In the genomic region with DNA sequence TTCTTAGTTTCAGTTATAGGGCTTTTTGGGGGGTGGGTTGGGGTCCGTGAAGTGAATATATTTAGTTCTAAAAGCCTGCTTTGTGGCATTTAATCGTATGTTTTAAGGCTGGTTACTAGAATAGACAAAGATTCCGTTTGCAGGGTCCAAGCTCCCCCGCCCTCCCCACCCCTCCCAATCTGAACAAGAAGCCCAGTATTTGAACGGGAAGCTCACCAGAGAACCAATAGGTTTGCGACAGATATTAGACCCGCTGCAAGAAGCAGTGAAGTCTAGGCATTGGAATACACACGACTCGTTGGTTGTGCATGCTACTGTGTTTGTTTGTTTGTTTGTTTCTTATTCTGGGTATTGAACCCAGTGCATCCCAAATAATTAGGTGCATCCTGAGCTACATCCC, we compare ENCODE assay signal across 12 mouse cellular contexts. TPM values are rescaled to one million over a fixed set of nuclear protein-coding genes. Genes with fewer than 3 reads are reported as not detected.
A peak's percentile ranks its signal among the peaks of the same experiment; 100 is the strongest.
DNase-seq lines count a peak whose midpoint lies in the region; ATAC-seq and TF ChIP-seq lines count a peak whose summit lies in the region.
"Had no signal": no experiment of that assay in that cellular context is flagged by ENCODE, and none has a peak within 500 bp of the region (broad histone marks: within the 10 kb centered on the region; RNA-seq: fewer than 3 reads in every experiment).

No protein-coding gene starts in this region.

- intact Hi-C loops in heart, adult 2 months (cut with DNase I) = no loop called here

- WGBS in heart, embryonic 16.5 days = 52% methylated on average over 9 of the region's 9 CpGs
- 54% methylated on average over 9 of the region's 9 CpGs for WGBS in heart, adult 2 months
- 68% methylated on average over 9 of the region's 9 CpGs for WGBS in neural tube, embryonic 12.5 days
- WGBS in intestine, postnatal 0 days = 54% methylated on average over 9 of the region's 9 CpGs

- H3K4me3 ChIP-seq in heart, embryonic 16.5 days (ENCODE audit: low read length) = peak overlapping the region; percentile 49
- no peak overlapping the region for H3K4me3 ChIP-seq in heart, adult 2 months
- peak overlapping the region; percentile 41; the same call in 1 of the 2 replicates for H3K4me3 ChIP-seq in neural tube, embryonic 12.5 days
- H3K4me3 ChIP-seq in intestine, postnatal 0 days (ENCODE audit: low read depth, low read length) = peak overlapping the region; percentile 41
- H3K4me3 ChIP-seq: myocyte had no signal

- peaks cover 4% of the 10 kb centered on the region for H3K4me1 ChIP-seq in heart, embryonic 16.5 days (ENCODE audit: control insufficient read depth, insufficient read depth, low read length)
- no peaks in the 10 kb centered on the region for H3K4me1 ChIP-seq in heart, adult 2 months (ENCODE audit: control insufficient read depth, insufficient read depth, low read length)
- H3K4me1 ChIP-seq in neural tube, embryonic 12.5 days = peaks cover 7% of the 10 kb centered on the region; the same call in 1 of the 2 replicates
- no peaks in the 10 kb centered on the region; the same call in 1 of the 2 replicates for H3K4me1 ChIP-seq in intestine, postnatal 0 days (replicated peaks; ENCODE audit: control insufficient read depth, insufficient read depth, low read length)

- no peaks in the 10 kb centered on the region for H3K9me3 ChIP-seq in heart, embryonic 16.5 days (replicated peaks; ENCODE audit: control insufficient read depth, low read length)
- no peaks in the 10 kb centered on the region for H3K9me3 ChIP-seq in neural tube, embryonic 12.5 days
- no peaks in the 10 kb centered on the region for H3K9me3 ChIP-seq in intestine, postnatal 0 days (ENCODE audit: control insufficient read depth)

- no peak for TF ChIP-seq CTCF in heart, adult 2 months (IDR thresholded peaks at IDR 0.05)
- no peak for TF ChIP-seq CTCF in intestine, postnatal 0 days (IDR thresholded peaks at IDR 0.05; ENCODE audit: low read depth)

- peak overlapping the region; percentile 69; the same call in 1 of the 2 replicates for H3K4me2 ChIP-seq in heart, embryonic 16.5 days (ENCODE audit: low read depth, low read length)
- H3K4me2 ChIP-seq in neural tube, embryonic 12.5 days (replicated peaks) = peak overlapping the region; percentile 67; the same call in 1 of the 2 replicates
- H3K4me2 ChIP-seq in intestine, postnatal 0 days (replicated peaks; ENCODE audit: low read depth) = peak overlapping the region; percentile 66; the same call in 1 of the 2 replicates

- H3K79me2 ChIP-seq in heart, adult 2 months (replicated peaks; ENCODE audit: control insufficient read depth, insufficient read depth, low read length) = no peaks in the 10 kb centered on the region

- DNase-seq in heart, adult 2 months = no peak
- DNase-seq in neural tube, embryonic 10.5 days (ENCODE audit: extremely low spot score, low spot score) = no peak
- DNase-seq in frontal cortex, adult 2 months (ENCODE audit: extremely low spot score in 1 of 2, low spot score in 1 of 2) = no peak
- DNase-seq: lung, postnatal 36 days had no signal

- no peak for ATAC-seq in heart, embryonic 16.5 days (replicated peaks; ENCODE audit: extremely low read depth, insufficient read depth, low FRiP score)
- no peak for ATAC-seq in neural tube, embryonic 12.5 days (ENCODE audit: low FRiP score, low read depth)
- no peak for ATAC-seq in intestine, postnatal 0 days
- no peak for ATAC-seq in cerebellum, adult (ENCODE audit: insufficient number of reproducible peaks, low FRiP score, low TSS enrichment)

- H3K27me3 ChIP-seq in heart, embryonic 16.5 days (ENCODE audit: control insufficient read depth, insufficient read depth, low read length) = peaks cover 49% of the 10 kb centered on the region
- peaks cover 16% of the 10 kb centered on the region for H3K27me3 ChIP-seq in heart, adult 2 months (ENCODE audit: control insufficient read depth, insufficient read depth, low read length)
- peaks cover 51% of the 10 kb centered on the region for H3K27me3 ChIP-seq in neural tube, embryonic 12.5 days (replicated peaks)
- peaks cover 40% of the 10 kb centered on the region for H3K27me3 ChIP-seq in intestine, postnatal 0 days (replicated peaks; ENCODE audit: control insufficient read depth, insufficient read depth, low read length)

- TF ChIP-seq POLR2A in heart, adult 2 months (IDR thresholded peaks at IDR 0.05; ENCODE audit: insufficient read depth, low read depth, low read length) = no peak

- H3K36me3 ChIP-seq in heart, embryonic 16.5 days (ENCODE audit: control insufficient read depth, insufficient read depth) = no peaks in the 10 kb centered on the region
- H3K36me3 ChIP-seq in heart, adult 2 months (ENCODE audit: control insufficient read depth, insufficient read depth, low read length) = no peaks in the 10 kb centered on the region
- no peaks in the 10 kb centered on the region for H3K36me3 ChIP-seq in neural tube, embryonic 12.5 days
- no peaks in the 10 kb centered on the region for H3K36me3 ChIP-seq in intestine, postnatal 0 days (ENCODE audit: control insufficient read depth, insufficient read depth)

- H3K9ac ChIP-seq in heart, embryonic 16.5 days (ENCODE audit: low read length) = no peak overlapping the region
- H3K9ac ChIP-seq in heart, adult 2 months (ENCODE audit: low read depth, low read length) = no peak overlapping the region
- H3K9ac ChIP-seq in neural tube, embryonic 12.5 days = no peak overlapping the region; the same call in 1 of the 2 replicates
- no peak overlapping the region for H3K9ac ChIP-seq in intestine, postnatal 0 days (ENCODE audit: low read depth, low read length)

- H3K27ac ChIP-seq in heart, embryonic 16.5 days (ENCODE audit: low read length) = no peak overlapping the region
- H3K27ac ChIP-seq in heart, adult 2 months = no peak overlapping the region
- H3K27ac ChIP-seq in neural tube, embryonic 12.5 days = no peak overlapping the region
- H3K27ac ChIP-seq in intestine, postnatal 0 days (ENCODE audit: low read depth, low read length) = no peak overlapping the region

- TF ChIP-seq EP300 in heart, adult 2 months (IDR thresholded peaks at IDR 0.05; ENCODE audit: insufficient read depth, low read depth, low read length) = no peak

RNA-seq across cellular contexts. Expression of a gene that starts 0.9 kb away (rescaled TPM):
- 0.08 and 0.12 TPM in 2 replicates for polyA plus RNA-seq in heart, embryonic 16.5 days (2015; fragmentation: Nextera tagmentation; extraction: Ambion mirVana)
- not detected for total RNA-seq in heart, adult 2 months (2021)
- polyA plus RNA-seq in heart, adult 2 months (2012; rRNA removed) = not detected in 2 replicates
- 0.32 and 0.39 TPM in 2 replicates for polyA plus RNA-seq in neural tube, embryonic 12.5 days (2016; fragmentation: Nextera tagmentation; extraction: Ambion mirVana)
- polyA plus RNA-seq in intestine, postnatal 0 days (2015; fragmentation: Nextera tagmentation; extraction: Ambion mirVana) = 0.05 and 0.10 TPM in 2 replicates
- polyA plus RNA-seq in frontal cortex, adult 2 months (2012; rRNA removed) = 0.19 and 0.30 TPM in 2 replicates
- total RNA-seq: layer of hippocampus, adult 18-20 months had no signal
- polyA plus RNA-seq: myocyte had no signal

RNA-seq across cellular contexts. Expression of a gene that starts 18.0 kb away (rescaled TPM):
- 0.39 and 0.44 TPM in 2 replicates for polyA plus RNA-seq in heart, embryonic 16.5 days (2015; fragmentation: Nextera tagmentation; extraction: Ambion mirVana)
- total RNA-seq in heart, adult 2 months (2021) = not detected
- not detected in 2 replicates for polyA plus RNA-seq in heart, adult 2 months (2012; rRNA removed)
- polyA plus RNA-seq in neural tube, embryonic 12.5 days (2016; fragmentation: Nextera tagmentation; extraction: Ambion mirVana) = 2.1 and 2.3 TPM in 2 replicates
- 0.47 and 0.51 TPM in 2 replicates for polyA plus RNA-seq in intestine, postnatal 0 days (2015; fragmentation: Nextera tagmentation; extraction: Ambion mirVana)
- polyA plus RNA-seq in frontal cortex, adult 2 months (2012; rRNA removed) = 0.06 and 0.08 TPM in 2 replicates
- total RNA-seq: hematopoietic stem cell, adult 5-6 weeks; layer of hippocampus, adult 18-20 months had no signal

RNA-seq across cellular contexts. Expression of a gene that starts 28.5 kb away (rescaled TPM):
- not detected in 2 replicates for polyA plus RNA-seq in heart, embryonic 16.5 days (2015; fragmentation: Nextera tagmentation; extraction: Ambion mirVana)
- total RNA-seq in heart, adult 2 months (2021) = not detected
- not detected in 2 replicates for polyA plus RNA-seq in heart, adult 2 months (2012; rRNA removed)
- 0.70 TPM in 1 of 2 replicates, not detected in the other for polyA plus RNA-seq in neural tube, embryonic 12.5 days (2016; fragmentation: Nextera tagmentation; extraction: Ambion mirVana)
- not detected in 2 replicates for polyA plus RNA-seq in intestine, postnatal 0 days (2015; fragmentation: Nextera tagmentation; extraction: Ambion mirVana)
- polyA plus RNA-seq in frontal cortex, adult 2 months (2012; rRNA removed) = 0.18 TPM in 1 of 2 replicates, not detected in the other
- total RNA-seq: hematopoietic stem cell, adult 5-6 weeks; layer of hippocampus, adult 18-20 months had no signal
- polyA plus RNA-seq: myocyte had no signal

RNA-seq across cellular contexts. Expression of a gene that starts 40.9 kb away (rescaled TPM):
- 0.20 and 0.42 TPM in 2 replicates for polyA plus RNA-seq in heart, embryonic 16.5 days (2015; fragmentation: Nextera tagmentation; extraction: Ambion mirVana)
- under 1 TPM; 0.50 to 0.84 TPM for total RNA-seq in heart, adult 2 months (2021)
- 0.25 TPM in 1 of 2 replicates, not detected in the other for polyA plus RNA-seq in heart, adult 2 months (2012; rRNA removed)
- not detected in 2 replicates for polyA plus RNA-seq in neural tube, embryonic 12.5 days (2016; fragmentation: Nextera tagmentation; extraction: Ambion mirVana)
- polyA plus RNA-seq in intestine, postnatal 0 days (2015; fragmentation: Nextera tagmentation; extraction: Ambion mirVana) = 94.5 and 130 TPM in 2 replicates
- polyA plus RNA-seq in frontal cortex, adult 2 months (2012; rRNA removed) = 0.21 TPM in 1 of 2 replicates, not detected in the other
- total RNA-seq: hematopoietic stem cell, adult 5-6 weeks; layer of hippocampus, adult 18-20 months; left cerebral cortex, postnatal 4 days had no signal

RNA-seq across cellular contexts. Expression of a gene that starts 46.5 kb away (rescaled TPM):
- 1.4 and 1.5 TPM in 2 replicates for polyA plus RNA-seq in heart, embryonic 16.5 days (2015; fragmentation: Nextera tagmentation; extraction: Ambion mirVana)
- total RNA-seq in heart, adult 2 months (2021) = under 1 TPM; 0.43 to 0.55 TPM
- polyA plus RNA-seq in heart, adult 2 months (2012; rRNA removed) = 0.20 and 0.32 TPM in 2 replicates
- 0.73 and 1.3 TPM in 2 replicates for polyA plus RNA-seq in neural tube, embryonic 12.5 days (2016; fragmentation: Nextera tagmentation; extraction: Ambion mirVana)
- polyA plus RNA-seq in intestine, postnatal 0 days (2015; fragmentation: Nextera tagmentation; extraction: Ambion mirVana) = 0.96 and 1.1 TPM in 2 replicates
- 0.59 and 0.90 TPM in 2 replicates for polyA plus RNA-seq in frontal cortex, adult 2 months (2012; rRNA removed)
